Mouse (Mus musculus): ENCODE measurements around the gene Lcn9. TPM values are rescaled to one million over a fixed set of nuclear protein-coding genes. Genes with fewer than 3 reads are reported as not detected.

Lcn9 gene
- total and polyA plus RNA-seq, 2 experiments from 2014 or later: not detected

- no peak for TF ChIP-seq CTCF (IDR thresholded peaks at IDR 0.05)
- Histone ChIP-seq H3K27me3 (ENCODE audit: insufficient read depth, low read length) (no peaks in the 10 kb centered on the region; the same call in 1 of the 2 replicates), H3K4me3 (ENCODE audit: low read depth, low read length) (peak within 1 kb of the TSS; percentile 63), H3K9ac (replicated peaks; ENCODE audit: low read length, poor library complexity, severe bottlenecking) (peak within 1 kb of the TSS; percentile 61), H3K9me3 (ENCODE audit: low read length) (no peaks in the 10 kb centered on the region), H3K4me1 (ENCODE audit: insufficient read depth, low read length) (0 out of 2 replicates have a peak, but pooled peaks cover 5% of the 10 kb centered on the region), H3K4me2 (ENCODE audit: low read depth, low read length, poor library complexity, severe bottlenecking) (peak within 1 kb of the TSS; percentile 99), H3K27ac (ENCODE audit: low read depth, low read length) (peak within 1 kb of the TSS; percentile 32), H3K36me3 (ENCODE audit: insufficient read depth, low read length) (no peaks in the 10 kb centered on the region)
- peak; percentile 34; the same call in 1 of the 2 replicates for ATAC-seq (ENCODE audit: low FRiP score)
- DNase-seq (ENCODE audit: low spot score): peak; percentile 50
- under 1% methylated on average over 41 of the region's 53 CpGs for WGBS
These were observed 40.6 kb downstream of the Lcn9 start, which contains the start of gene Kcnt1 for GRCm38 (mm10) chr2:25863337-25864131. TSS of gene Kcnt1 (plus strand) at chr2:25863734.

DNA sequence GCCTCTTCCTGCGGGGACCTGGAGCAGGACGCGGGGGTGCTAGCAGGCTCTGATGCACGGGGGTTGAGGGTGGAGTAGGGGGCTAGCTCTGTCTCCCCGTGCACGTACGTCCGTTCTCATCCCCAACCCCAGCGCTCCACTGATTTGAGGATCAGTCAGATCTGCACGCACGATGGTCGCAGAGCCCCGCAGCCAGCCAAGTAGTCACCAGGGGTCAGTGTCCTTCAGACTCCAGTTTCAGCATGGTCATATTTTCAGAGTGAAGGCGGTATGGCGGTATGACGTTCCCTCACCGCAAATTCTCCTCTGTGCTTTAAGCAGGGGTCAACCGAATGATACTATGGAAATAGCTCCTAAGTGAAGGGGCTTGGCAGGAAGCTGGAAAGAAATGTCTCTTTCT, 41.3 kb downstream of the Lcn9 start:
- H3K4me1 ChIP-seq (ENCODE audit: insufficient read depth, low read length): 0 out of 2 replicates have a peak, but pooled peaks cover 5% of the 10 kb centered on the region
- H3K9ac ChIP-seq (replicated peaks; ENCODE audit: low read length, poor library complexity, severe bottlenecking): peak overlapping the region; percentile 61
- 0 out of 2 replicates have a peak overlapping the region, but pooled peaks have one; percentile 26 for H3K27ac ChIP-seq (ENCODE audit: low read depth, low read length)
- H3K4me2 ChIP-seq (ENCODE audit: low read depth, low read length, poor library complexity, severe bottlenecking): peak overlapping the region; percentile 99
- ATAC-seq (ENCODE audit: low FRiP score) (no peak), DNase-seq (ENCODE audit: low spot score) (no peak)
- no peaks in the 10 kb centered on the region for H3K9me3 ChIP-seq (ENCODE audit: low read length)
- peak; percentile 45 for TF ChIP-seq CTCF (IDR thresholded peaks at IDR 0.05)
- WGBS: 1% methylated on average over 18 of the region's 18 CpGs
- H3K27me3 ChIP-seq (ENCODE audit: insufficient read depth, low read length): no peaks in the 10 kb centered on the region; the same call in 1 of the 2 replicates
- H3K4me3 ChIP-seq (ENCODE audit: low read depth, low read length): peak overlapping the region; percentile 63
- H3K36me3 ChIP-seq (ENCODE audit: insufficient read depth, low read length): no peaks in the 10 kb centered on the region

DNA sequence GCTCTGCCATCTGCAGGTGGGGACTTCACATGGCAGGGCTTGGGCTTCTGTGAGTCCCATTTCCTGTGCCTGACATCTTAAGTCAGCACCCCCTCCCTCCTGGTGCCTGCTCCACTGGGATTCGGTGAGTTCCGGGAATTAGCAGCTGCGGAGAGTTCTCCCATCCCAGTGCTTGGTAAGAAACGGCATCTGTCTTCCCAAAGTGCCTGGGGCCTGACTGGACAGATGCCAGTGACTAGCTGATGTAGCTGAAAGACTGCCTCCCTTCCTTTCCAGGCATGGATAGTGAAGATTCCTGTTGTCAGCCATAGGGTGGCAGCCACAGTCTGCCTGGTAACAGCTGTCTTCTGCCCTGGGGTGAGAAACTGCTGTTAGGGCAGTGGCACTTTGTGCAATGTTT, 42.5 kb downstream of the Lcn9 start:
- no peak for ATAC-seq (ENCODE audit: low FRiP score)
- H3K27me3 ChIP-seq (ENCODE audit: insufficient read depth, low read length): no peaks in the 10 kb centered on the region; the same call in 1 of the 2 replicates
- DNase-seq (ENCODE audit: low spot score): peak; percentile 82

DNA sequence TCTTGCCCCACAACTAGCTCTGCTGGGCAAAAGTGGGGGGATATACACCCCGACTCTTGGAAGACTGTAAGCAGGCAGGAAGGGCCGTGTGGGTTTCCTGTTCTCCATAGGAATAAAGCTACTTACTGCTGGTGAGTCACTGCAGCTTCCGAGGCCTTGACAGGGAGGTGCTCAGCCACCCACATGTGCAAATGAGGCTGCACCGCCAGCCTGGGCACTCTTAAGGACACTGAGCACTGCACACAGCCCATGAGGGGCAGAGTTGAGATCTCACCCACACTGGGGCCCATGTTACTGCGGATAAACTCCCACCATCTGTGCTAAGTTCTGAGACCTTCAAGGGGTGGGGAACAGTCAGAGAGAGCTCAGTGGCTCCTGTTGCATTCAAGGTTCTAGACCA, 43.7 kb downstream of the Lcn9 start:
- DNase-seq (ENCODE audit: low spot score) (no peak), ATAC-seq (ENCODE audit: low FRiP score) (no peak)
- Histone ChIP-seq H3K4me2 (ENCODE audit: low read depth, low read length, poor library complexity, severe bottlenecking) (no peak overlapping the region), H3K9me3 (ENCODE audit: low read length) (no peaks in the 10 kb centered on the region), H3K36me3 (ENCODE audit: insufficient read depth, low read length) (no peaks in the 10 kb centered on the region), H3K27ac (ENCODE audit: low read depth, low read length) (no peak overlapping the region), H3K27me3 (ENCODE audit: insufficient read depth, low read length) (no peaks in the 10 kb centered on the region; the same call in 1 of the 2 replicates), H3K4me1 (ENCODE audit: insufficient read depth, low read length) (0 out of 2 replicates have a peak, but pooled peaks cover 5% of the 10 kb centered on the region), H3K9ac (replicated peaks; ENCODE audit: low read length, poor library complexity, severe bottlenecking) (no peak overlapping the region), H3K4me3 (ENCODE audit: low read depth, low read length) (no peak overlapping the region)
- TF ChIP-seq CTCF (IDR thresholded peaks at IDR 0.05): no peak
- WGBS: 65% methylated on average over 5 of the region's 5 CpGs

More for the DNA sequence above, 42.5 kb downstream of the Lcn9 start:
- H3K9ac ChIP-seq (replicated peaks; ENCODE audit: low read length, poor library complexity, severe bottlenecking): no peak overlapping the region
- no peaks in the 10 kb centered on the region for H3K36me3 ChIP-seq (ENCODE audit: insufficient read depth, low read length)
- H3K9me3 ChIP-seq (ENCODE audit: low read length): no peaks in the 10 kb centered on the region
- peak overlapping the region; percentile 18; the same call in 1 of the 2 replicates for H3K4me2 ChIP-seq (ENCODE audit: low read depth, low read length, poor library complexity, severe bottlenecking)
- no peak overlapping the region for H3K27ac ChIP-seq (ENCODE audit: low read depth, low read length)
- H3K4me3 ChIP-seq (ENCODE audit: low read depth, low read length): no peak overlapping the region
- 0 out of 2 replicates have a peak, but pooled peaks cover 5% of the 10 kb centered on the region for H3K4me1 ChIP-seq (ENCODE audit: insufficient read depth, low read length)
- WGBS: 10% methylated on average over 4 of the region's 4 CpGs
- TF ChIP-seq CTCF (IDR thresholded peaks at IDR 0.05): peak; percentile 59

Other genes starting within 250 kb of the Lcn9 start
- gene Mamdc4, start 248.3 kb upstream of the Lcn9 start, total RNA-seq (2014; rRNA removed): 1.7 and 1.9 TPM in 2 replicates
- gene Mamdc4, start 248.3 kb upstream of the Lcn9 start, polyA plus RNA-seq (2015; fragmentation: Nextera tagmentation; extraction: Ambion mirVana): 0.32 TPM in 2 replicates
- 37.9 and 39.8 TPM in 2 replicates for gene Phpt1, start 247.9 kb upstream of the Lcn9 start, total RNA-seq (2014; rRNA removed)
- gene Phpt1, start 247.9 kb upstream of the Lcn9 start, polyA plus RNA-seq (2015; fragmentation: Nextera tagmentation; extraction: Ambion mirVana): 192 and 209 TPM in 2 replicates
- gene Ajm1, start 241.4 kb upstream of the Lcn9 start, total RNA-seq (2014; rRNA removed): 23.1 and 30.9 TPM in 2 replicates
- 19.2 and 22.1 TPM in 2 replicates for gene Ajm1, start 241.4 kb upstream of the Lcn9 start, polyA plus RNA-seq (2015; fragmentation: Nextera tagmentation; extraction: Ambion mirVana)
- gene Rabl6, start 214.6 kb upstream of the Lcn9 start, total RNA-seq (2014; rRNA removed): 66.8 and 98.0 TPM in 2 replicates
- 56.7 and 61.2 TPM in 2 replicates for gene Rabl6, start 214.6 kb upstream of the Lcn9 start, polyA plus RNA-seq (2015; fragmentation: Nextera tagmentation; extraction: Ambion mirVana)
- gene Ccdc183, start 205.5 kb upstream of the Lcn9 start, total RNA-seq (2014; rRNA removed): not detected in 2 replicates
- gene Ccdc183, start 205.5 kb upstream of the Lcn9 start, polyA plus RNA-seq (2015; fragmentation: Nextera tagmentation; extraction: Ambion mirVana): 0.26 and 0.36 TPM in 2 replicates
- 45.7 and 54.6 TPM in 2 replicates for gene Tmem141, start 201.1 kb upstream of the Lcn9 start, total RNA-seq (2014; rRNA removed)
- 58.3 and 67.9 TPM in 2 replicates for gene Tmem141, start 201.1 kb upstream of the Lcn9 start, polyA plus RNA-seq (2015; fragmentation: Nextera tagmentation; extraction: Ambion mirVana)
- 5.7 and 7.2 TPM in 2 replicates for gene Fcna, start 195.1 kb upstream of the Lcn9 start, total RNA-seq (2014; rRNA removed)
- gene Fcna, start 195.1 kb upstream of the Lcn9 start, polyA plus RNA-seq (2015; fragmentation: Nextera tagmentation; extraction: Ambion mirVana): 5.1 and 5.3 TPM in 2 replicates
- not detected in 2 replicates for gene Lcn8, start 170.0 kb upstream of the Lcn9 start, total RNA-seq (2014; rRNA removed)
- gene Lcn8, start 170.0 kb upstream of the Lcn9 start, polyA plus RNA-seq (2015; fragmentation: Nextera tagmentation; extraction: Ambion mirVana): not detected in 2 replicates
- not detected in 2 replicates for gene Lcn5, start 165.2 kb upstream of the Lcn9 start, total RNA-seq (2014; rRNA removed)
- gene Lcn5, start 165.2 kb upstream of the Lcn9 start, polyA plus RNA-seq (2015; fragmentation: Nextera tagmentation; extraction: Ambion mirVana): not detected in 2 replicates
- not detected in 2 replicates for gene Lcn6, start 146.4 kb upstream of the Lcn9 start, total RNA-seq (2014; rRNA removed)
- gene Lcn6, start 146.4 kb upstream of the Lcn9 start, polyA plus RNA-seq (2015; fragmentation: Nextera tagmentation; extraction: Ambion mirVana): not detected in 2 replicates
- gene Lcn10, start 140.4 kb upstream of the Lcn9 start, total RNA-seq (2014; rRNA removed): not detected in 2 replicates
- gene Lcn10, start 140.4 kb upstream of the Lcn9 start, polyA plus RNA-seq (2015; fragmentation: Nextera tagmentation; extraction: Ambion mirVana): not detected in 2 replicates
- gene Obp2a, start 123.1 kb upstream of the Lcn9 start, total RNA-seq (2014; rRNA removed): not detected in 2 replicates
- gene Obp2a, start 123.1 kb upstream of the Lcn9 start, polyA plus RNA-seq (2015; fragmentation: Nextera tagmentation; extraction: Ambion mirVana): not detected in 2 replicates
- 87.1 and 89.2 TPM in 2 replicates for gene Bmyc, start 116.4 kb upstream of the Lcn9 start, total RNA-seq (2014; rRNA removed)
- 229 TPM in 2 replicates for gene Bmyc, start 116.4 kb upstream of the Lcn9 start, polyA plus RNA-seq (2015; fragmentation: Nextera tagmentation; extraction: Ambion mirVana)
- not detected in 2 replicates for gene Obp2b, start 86.1 kb upstream of the Lcn9 start, total RNA-seq (2014; rRNA removed)
- gene Obp2b, start 86.1 kb upstream of the Lcn9 start, polyA plus RNA-seq (2015; fragmentation: Nextera tagmentation; extraction: Ambion mirVana): not detected in 2 replicates
- not detected in 2 replicates for gene Lcn3, start 57.6 kb upstream of the Lcn9 start, total RNA-seq (2014; rRNA removed)
- gene Lcn3, start 57.6 kb upstream of the Lcn9 start, polyA plus RNA-seq (2015; fragmentation: Nextera tagmentation; extraction: Ambion mirVana): not detected in 2 replicates
- not detected in 2 replicates for gene Lcn11, start 46.1 kb upstream of the Lcn9 start, total RNA-seq (2014; rRNA removed)
- gene Lcn11, start 46.1 kb upstream of the Lcn9 start, polyA plus RNA-seq (2015; fragmentation: Nextera tagmentation; extraction: Ambion mirVana): not detected in 2 replicates
- gene Gm13539, start 40.9 kb upstream of the Lcn9 start, total RNA-seq (2014; rRNA removed): not detected in 2 replicates
- not detected in 2 replicates for gene Gm13539, start 40.9 kb upstream of the Lcn9 start, polyA plus RNA-seq (2015; fragmentation: Nextera tagmentation; extraction: Ambion mirVana)
- gene Glt6d1, start 7.3 kb upstream of the Lcn9 start, total RNA-seq (2014; rRNA removed): not detected in 2 replicates
- gene Glt6d1, start 7.3 kb upstream of the Lcn9 start, polyA plus RNA-seq (2015; fragmentation: Nextera tagmentation; extraction: Ambion mirVana): not detected in 2 replicates
- gene Sohlh1, start 24.1 kb downstream of the Lcn9 start, total RNA-seq (2014; rRNA removed): not detected in 2 replicates
- not detected in 2 replicates for gene Sohlh1, start 24.1 kb downstream of the Lcn9 start, polyA plus RNA-seq (2015; fragmentation: Nextera tagmentation; extraction: Ambion mirVana)
- gene Kcnt1, start 40.6 kb downstream of the Lcn9 start, total RNA-seq (2014; rRNA removed): 49.2 and 60.7 TPM in 2 replicates
- 21.7 and 22.1 TPM in 2 replicates for gene Kcnt1, start 40.6 kb downstream of the Lcn9 start, polyA plus RNA-seq (2015; fragmentation: Nextera tagmentation; extraction: Ambion mirVana)
- 141 and 157 TPM in 2 replicates for gene Camsap1, start 160.1 kb downstream of the Lcn9 start, total RNA-seq (2014; rRNA removed)
- 57.5 and 61.3 TPM in 2 replicates for gene Camsap1, start 160.1 kb downstream of the Lcn9 start, polyA plus RNA-seq (2015; fragmentation: Nextera tagmentation; extraction: Ambion mirVana)
- gene Ubac1, start 198.6 kb downstream of the Lcn9 start, total RNA-seq (2014; rRNA removed): 100 and 123 TPM in 2 replicates
- 151 and 158 TPM in 2 replicates for gene Ubac1, start 198.6 kb downstream of the Lcn9 start, polyA plus RNA-seq (2015; fragmentation: Nextera tagmentation; extraction: Ambion mirVana)